Mouse (Mus musculus): Measurements from ENCODE around the gene Gipc3. TPM values are rescaled to one million over a fixed set of nuclear protein-coding genes. Genes with fewer than 3 reads are reported as not detected.
A peak's percentile ranks its signal among the peaks of the same experiment; 100 is the strongest.

Gene Gipc3
- polyA plus RNA-seq, 1 experiment from 2014 or later = not detected

- Histone ChIP-seq H3K36me3 (no peaks in the 10 kb centered on the region), H3K27me3 (peaks cover 83% of the 10 kb centered on the region), H3K4me2 (no peak overlapping the region), H3K9me3 (no peaks in the 10 kb centered on the region), H3K4me1 (replicated peaks) (peaks cover 10% of the 10 kb centered on the region), H3K27ac (replicated peaks) (no peak overlapping the region), H3K4me3 (no peak overlapping the region), H3K9ac (no peak overlapping the region)
- ATAC-seq (ENCODE audit: low read depth) = no peak
- WGBS = 36% methylated on average over 16 of the region's 16 CpGs
Observed at GRCm38 (mm10) chr10:81341333-81341949, 1.6 kb downstream of the Gipc3 start.

- Histone ChIP-seq H3K4me3 (no peak overlapping the region), H3K27ac (replicated peaks) (no peak overlapping the region), H3K27me3 (peaks cover 81% of the 10 kb centered on the region), H3K9me3 (no peaks in the 10 kb centered on the region), H3K4me2 (no peak overlapping the region), H3K4me1 (replicated peaks) (peaks cover 8% of the 10 kb centered on the region), H3K36me3 (no peaks in the 10 kb centered on the region), H3K9ac (no peak overlapping the region)
- WGBS = 34% methylated on average over 17 of the region's 17 CpGs
- no peak for ATAC-seq (ENCODE audit: low read depth)
Observed at GRCm38 (mm10) chr10:81340551-81341332, 2.3 kb downstream of the Gipc3 start.

DNA sequence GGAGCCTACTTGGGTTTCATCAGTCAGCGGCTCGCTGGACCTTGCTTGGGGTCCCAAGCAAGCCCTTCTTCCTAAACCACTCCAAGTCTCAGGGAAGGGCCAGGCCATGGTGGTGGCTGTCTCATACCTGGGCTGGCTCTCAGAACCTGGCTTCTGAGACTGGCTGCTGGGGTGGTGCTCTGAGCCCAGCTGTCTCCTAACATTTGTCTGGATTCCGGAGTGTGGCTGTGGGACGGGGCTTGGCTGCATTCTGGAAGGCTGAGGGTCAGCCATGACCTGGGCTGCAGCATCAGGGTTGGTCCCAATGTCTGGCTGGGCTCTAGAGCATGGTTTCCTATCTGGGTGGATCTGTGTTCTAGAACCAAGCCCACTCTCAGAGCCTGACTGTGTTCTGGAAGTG, 6.5 kb downstream of the Gipc3 start:
- Histone ChIP-seq H3K27me3 (peaks cover 71% of the 10 kb centered on the region), H3K4me1 (replicated peaks) (peaks cover 4% of the 10 kb centered on the region; the same call in 1 of the 2 replicates), H3K9ac (no peak overlapping the region), H3K4me3 (no peak overlapping the region), H3K36me3 (no peaks in the 10 kb centered on the region), H3K9me3 (no peaks in the 10 kb centered on the region), H3K4me2 (no peak overlapping the region), H3K27ac (replicated peaks) (no peak overlapping the region)
- WGBS = 96% methylated on average over 4 of the region's 4 CpGs
- no peak for ATAC-seq (ENCODE audit: low read depth)

- Histone ChIP-seq H3K9ac (peak overlapping the region; percentile 41; the same call in 1 of the 2 replicates), H3K27me3 (peaks cover 64% of the 10 kb centered on the region), H3K4me2 (no peak overlapping the region), H3K4me1 (replicated peaks) (peaks cover 4% of the 10 kb centered on the region; the same call in 1 of the 2 replicates), H3K4me3 (no peak overlapping the region), H3K9me3 (no peaks in the 10 kb centered on the region), H3K27ac (replicated peaks) (peak overlapping the region; percentile 28; the same call in 1 of the 2 replicates), H3K36me3 (no peaks in the 10 kb centered on the region)
- ATAC-seq (ENCODE audit: low read depth) = 0 out of 2 replicates have a peak, but pooled peaks have one; percentile 33
- WGBS = 42% methylated on average over 18 of the region's 19 CpGs
Observed at GRCm38 (mm10) chr10:81335393-81336340, 7.4 kb downstream of the Gipc3 start.

DNA sequence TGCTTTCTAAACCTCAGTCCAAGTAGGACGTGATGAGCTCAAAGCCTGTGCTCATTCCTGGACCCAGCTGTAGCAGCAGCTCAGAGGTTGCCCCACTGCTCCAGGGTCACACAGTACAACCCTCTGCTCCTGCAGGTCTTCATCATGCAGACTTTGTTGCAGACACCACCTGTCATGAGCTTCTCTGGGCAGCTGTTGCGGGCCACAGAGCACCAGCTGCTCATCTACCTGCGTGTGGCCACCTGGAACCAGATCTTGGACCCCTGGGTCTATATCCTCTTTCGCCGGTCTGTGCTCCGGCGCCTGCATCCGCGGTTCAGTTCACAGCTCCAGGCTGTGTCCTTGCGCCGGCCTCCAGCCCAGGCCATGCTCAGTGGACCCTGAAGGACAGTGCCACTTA, 8.7 kb downstream of the Gipc3 start:
- 69% methylated on average over 11 of the region's 11 CpGs for WGBS
- H3K4me1 ChIP-seq (replicated peaks) = peaks cover 15% of the 10 kb centered on the region
- H3K9me3 ChIP-seq = no peaks in the 10 kb centered on the region
- H3K4me3 ChIP-seq = no peak overlapping the region
- H3K27me3 ChIP-seq = peaks cover 56% of the 10 kb centered on the region
- no peak overlapping the region for H3K4me2 ChIP-seq
- H3K9ac ChIP-seq = no peak overlapping the region
- H3K27ac ChIP-seq (replicated peaks) = no peak overlapping the region
- no peaks in the 10 kb centered on the region for H3K36me3 ChIP-seq
- ATAC-seq (ENCODE audit: low read depth) = no peak

DNA sequence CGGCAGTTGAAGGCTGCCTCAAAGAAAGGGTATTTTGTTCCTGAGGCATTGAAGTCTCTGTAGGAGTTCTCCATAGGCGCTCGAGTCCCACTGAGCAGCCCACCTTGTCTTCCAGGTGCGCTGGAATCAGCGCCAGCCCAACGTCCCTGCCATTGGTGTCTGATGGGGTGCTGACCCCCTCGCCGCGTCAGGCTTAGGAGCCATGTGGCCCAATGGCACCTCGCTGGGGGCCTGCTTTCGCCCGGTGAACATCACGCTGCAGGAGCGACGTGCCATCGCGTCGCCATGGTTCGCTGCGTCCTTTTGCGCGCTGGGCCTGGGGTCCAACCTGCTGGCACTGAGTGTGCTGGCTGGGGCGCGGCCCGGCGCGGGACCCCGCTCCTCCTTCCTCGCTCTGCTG, 10.8 kb downstream of the Gipc3 start:
- Histone ChIP-seq H3K9ac (0 out of 2 replicates have a peak overlapping the region, but pooled peaks have one; percentile 17), H3K4me2 (0 out of 2 replicates have a peak overlapping the region, but pooled peaks have one; percentile 1), H3K9me3 (no peaks in the 10 kb centered on the region), H3K36me3 (peaks cover 1% of the 10 kb centered on the region), H3K4me3 (no peak overlapping the region), H3K4me1 (replicated peaks) (peaks cover 25% of the 10 kb centered on the region), H3K27me3 (peaks cover 40% of the 10 kb centered on the region), H3K27ac (replicated peaks) (no peak overlapping the region)
- 19% methylated on average over 29 of the region's 29 CpGs for WGBS
- no peak for ATAC-seq (ENCODE audit: low read depth)

DNA sequence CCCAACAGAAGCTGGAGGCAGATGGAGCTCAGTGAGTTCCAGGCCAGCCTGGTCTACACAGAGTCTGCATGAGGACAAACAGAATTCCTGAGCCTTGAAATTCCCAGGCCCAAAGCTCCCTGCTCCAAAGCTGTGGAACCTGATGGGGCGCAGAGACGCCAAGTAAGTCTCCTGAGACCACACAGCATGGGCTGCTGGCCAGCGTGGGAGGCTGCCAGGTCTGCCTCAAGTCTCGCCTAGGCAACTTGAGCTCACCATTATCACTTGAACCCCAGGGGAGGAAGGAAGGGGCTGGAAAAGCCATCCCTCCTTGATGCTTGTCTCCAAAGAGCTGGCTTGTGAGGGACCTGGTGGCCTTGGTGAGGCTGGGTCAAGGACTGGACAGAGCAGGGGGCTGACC, 13.1 kb downstream of the Gipc3 start:
- H3K36me3 ChIP-seq = peaks cover 24% of the 10 kb centered on the region
- 57% methylated on average over 4 of the region's 4 CpGs for WGBS
- 0 out of 2 replicates have a peak overlapping the region, but pooled peaks have one; percentile 34 for H3K9ac ChIP-seq
- no peaks in the 10 kb centered on the region for H3K9me3 ChIP-seq
- no peak for ATAC-seq (ENCODE audit: low read depth)
- peaks cover 22% of the 10 kb centered on the region for H3K4me1 ChIP-seq (replicated peaks)
- no peak overlapping the region for H3K4me3 ChIP-seq
- peak overlapping the region; percentile 3; the same call in 1 of the 2 replicates for H3K4me2 ChIP-seq
- no peak overlapping the region; the same call in 1 of the 2 replicates for H3K27ac ChIP-seq (replicated peaks)
- H3K27me3 ChIP-seq = peaks cover 31% of the 10 kb centered on the region

- Histone ChIP-seq H3K27me3 (peaks cover 27% of the 10 kb centered on the region), H3K9me3 (no peaks in the 10 kb centered on the region), H3K27ac (replicated peaks) (peak overlapping the region; percentile 49; the same call in 1 of the 2 replicates), H3K9ac (peak overlapping the region; percentile 22; the same call in 1 of the 2 replicates), H3K4me2 (peak overlapping the region; percentile 11; the same call in 1 of the 2 replicates), H3K4me1 (replicated peaks) (peaks cover 21% of the 10 kb centered on the region), H3K36me3 (peaks cover 30% of the 10 kb centered on the region), H3K4me3 (no peak overlapping the region)
- ATAC-seq (ENCODE audit: low read depth) = 0 out of 2 replicates have a peak, but pooled peaks have one; percentile 12
- WGBS = 73% methylated on average over 10 of the region's 10 CpGs
Observed at GRCm38 (mm10) chr10:81329194-81329975, 13.7 kb downstream of the Gipc3 start.

- Histone ChIP-seq H3K9ac (peak within 1 kb of the TSS; percentile 34; the same call in 1 of the 2 replicates), H3K36me3 (peaks cover 40% of the 10 kb centered on the region)
Observed at GRCm38 (mm10) chr10:81328386-81328785, 14.7 kb downstream of the Gipc3 start, which contains the start of gene Tbxa2r. Gene Tbxa2r (plus strand): TSS chr10:81328731.

GRCm38 (mm10) chr10:81327959-81328358, 15.1 kb downstream of the Gipc3 start:
- Histone ChIP-seq H3K27me3 (peaks cover 16% of the 10 kb centered on the region), H3K4me1 (replicated peaks) (peaks cover 21% of the 10 kb centered on the region), H3K36me3 (peaks cover 44% of the 10 kb centered on the region), H3K9me3 (no peaks in the 10 kb centered on the region), H3K4me3 (no peak overlapping the region), H3K9ac (no peak overlapping the region; the same call in 1 of the 2 replicates), H3K4me2 (no peak overlapping the region), H3K27ac (replicated peaks) (no peak overlapping the region)
- 44% methylated on average over 2 of the region's 2 CpGs for WGBS
- ATAC-seq (ENCODE audit: low read depth) = no peak

More at GRCm38 (mm10) chr10:81328386-81328785, 14.7 kb downstream of the Gipc3 start, which contains the start of gene Tbxa2r:
- Histone ChIP-seq H3K4me3 (no peak within 1 kb of the TSS), H3K27me3 (peaks cover 21% of the 10 kb centered on the region), H3K4me2 (peak within 1 kb of the TSS; percentile 11; the same call in 1 of the 2 replicates), H3K4me1 (replicated peaks) (peaks cover 21% of the 10 kb centered on the region), H3K9me3 (no peaks in the 10 kb centered on the region), H3K27ac (replicated peaks) (peak within 1 kb of the TSS; percentile 49; the same call in 1 of the 2 replicates)
- 13% methylated on average over 10 of the region's 10 CpGs for WGBS
- no peak for ATAC-seq (ENCODE audit: low read depth)

Data from neural tube, embryonic 13.5 days (tissue).